Comparison of ENCODE assay signal across 9 mouse cellular contexts in the genomic region with DNA sequence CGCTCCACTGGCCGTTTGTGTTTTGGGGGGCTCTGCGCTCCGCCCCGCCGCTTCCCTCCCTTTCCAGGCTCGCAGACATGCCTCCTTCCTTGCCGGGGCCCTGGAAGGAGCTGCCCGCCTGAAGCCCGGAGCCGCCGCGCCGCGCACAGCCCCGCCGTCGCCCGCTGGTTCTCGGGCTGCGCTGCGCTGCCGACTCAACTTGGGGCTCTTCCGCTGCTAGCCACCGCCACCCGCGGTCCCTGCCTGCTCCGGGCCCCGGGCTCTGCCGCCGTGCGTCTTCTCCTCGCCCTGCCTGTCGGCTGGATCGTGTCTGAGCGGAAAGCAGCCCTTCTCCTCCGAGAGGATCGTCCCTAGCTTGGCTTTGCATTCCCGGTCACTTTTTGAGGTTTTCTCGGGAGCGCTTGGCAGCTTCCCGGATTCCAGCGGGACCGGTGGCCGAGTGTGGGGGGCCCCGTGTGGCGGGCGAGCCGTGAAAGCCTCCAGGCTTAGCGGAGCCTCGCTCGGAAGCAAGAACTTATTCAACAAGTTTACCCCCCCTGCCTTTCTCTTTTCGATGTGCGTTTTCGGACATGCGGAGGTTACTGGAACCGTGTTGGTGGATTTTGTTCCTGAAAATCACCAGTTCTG. TPM values are rescaled to one million over a fixed set of nuclear protein-coding genes. Genes with fewer than 3 reads are reported as not detected.
A peak's percentile ranks its signal among the peaks of the same experiment; 100 is the strongest.
DNase-seq lines count a peak whose midpoint lies in the region; ATAC-seq and TF ChIP-seq lines count a peak whose summit lies in the region.
"Had no signal": no experiment of that assay in that cellular context is flagged by ENCODE, and none has a peak within 500 bp of the region (broad histone marks: within the 10 kb centered on the region; RNA-seq: fewer than 3 reads in every experiment).

No protein-coding gene starts in this region.

- intact Hi-C loops in left cerebral cortex, postnatal 14 days (cut with DNase I): loop anchor here (5.0 to 10.0 kb wide), 4 partner anchors 259 to 589 kb away; no protein-coding TSS in a partner anchor

- peaks cover 10% of the 10 kb centered on the region for H3K9me3 ChIP-seq in ES-Bruce4 (replicated peaks; ENCODE audit: control insufficient read depth, insufficient read depth, low read length, poor library complexity, severe bottlenecking)
- no peaks in the 10 kb centered on the region for H3K9me3 ChIP-seq in embryonic facial prominence, embryonic 10.5 days
- H3K9me3 ChIP-seq in hindbrain, embryonic 15.5 days: no peaks in the 10 kb centered on the region

- peak overlapping the region; percentile 98 for H3K4me3 ChIP-seq in kidney, adult 2 months (ENCODE audit: insufficient read depth, low read depth, low read length)
- H3K4me3 ChIP-seq in ES-Bruce4 (ENCODE audit: low read depth, low read length): peak overlapping the region; percentile 92
- H3K4me3 ChIP-seq in embryonic facial prominence, embryonic 10.5 days: peak overlapping the region; percentile 79
- H3K4me3 ChIP-seq in hindbrain, embryonic 15.5 days: peak overlapping the region; percentile 66

- no peak for TF ChIP-seq CTCF in kidney, adult 2 months (conservative IDR thresholded peaks at IDR 0.05; ENCODE audit: insufficient read depth, insufficient read length, low read depth, low read length)
- no peak for TF ChIP-seq CTCF in ES-Bruce4 (IDR thresholded peaks at IDR 0.05; ENCODE audit: low read depth, low read length)

- H3K4me2 ChIP-seq in hindbrain, embryonic 15.5 days: peak overlapping the region; percentile 84

- TF ChIP-seq POLR2A in kidney, adult 2 months (IDR thresholded peaks at IDR 0.05; ENCODE audit: low read depth, low read length): no peak
- no peak for TF ChIP-seq POLR2A in ES-Bruce4 (IDR thresholded peaks at IDR 0.05; ENCODE audit: insufficient read depth, low read length)

- no peak for DNase-seq in kidney, adult 2 months
- no peak for DNase-seq in kidney, postnatal 4 days
- no peak for DNase-seq in embryonic facial prominence, embryonic 10.5 days (ENCODE audit: low spot score)
- no peak for DNase-seq in left cerebral cortex, postnatal 14 days (ENCODE audit: low spot score in 2 of 2)
- no peak for DNase-seq in embryo, embryonic 10 days (ENCODE audit: low spot score)

- 0 out of 2 replicates have a peak, but pooled peaks have one; percentile 0 for TF ChIP-seq EP300 in ES-Bruce4 (IDR thresholded peaks at IDR 0.05; ENCODE audit: insufficient read depth, low read depth, low read length)

- under 1% methylated on average over 57 of the region's 57 CpGs for WGBS in kidney, adult 2 months
- under 1% methylated on average over 57 of the region's 57 CpGs for WGBS in embryonic facial prominence, embryonic 10.5 days
- WGBS in hindbrain, embryonic 15.5 days: under 1% methylated on average over 57 of the region's 57 CpGs

- H3K36me3 ChIP-seq in kidney, adult 2 months (ENCODE audit: control insufficient read depth, insufficient read depth, low read length): no peaks in the 10 kb centered on the region
- H3K36me3 ChIP-seq in ES-Bruce4 (ENCODE audit: control insufficient read depth, insufficient read depth, low read length, poor library complexity, severe bottlenecking): no peaks in the 10 kb centered on the region
- H3K36me3 ChIP-seq in embryonic facial prominence, embryonic 10.5 days (replicated peaks): peaks cover 9% of the 10 kb centered on the region
- no peaks in the 10 kb centered on the region for H3K36me3 ChIP-seq in hindbrain, embryonic 15.5 days

- peak overlapping the region; percentile 91 for H3K27ac ChIP-seq in kidney, adult 2 months (ENCODE audit: insufficient read depth, low read depth, low read length)
- H3K27ac ChIP-seq in ES-Bruce4 (ENCODE audit: insufficient read depth, low read length): peak overlapping the region; percentile 75
- H3K27ac ChIP-seq in embryonic facial prominence, embryonic 10.5 days (replicated peaks): peak overlapping the region; percentile 94
- peak overlapping the region; percentile 95 for H3K27ac ChIP-seq in hindbrain, embryonic 15.5 days (replicated peaks)

- no peaks in the 10 kb centered on the region for H3K27me3 ChIP-seq in kidney, adult 2 months (replicated peaks; ENCODE audit: control insufficient read depth, insufficient read depth, low read length)
- no peaks in the 10 kb centered on the region for H3K27me3 ChIP-seq in ES-Bruce4 (ENCODE audit: control insufficient read depth, insufficient read depth, low read length, poor library complexity, severe bottlenecking)
- no peaks in the 10 kb centered on the region; the same call in 1 of the 2 replicates for H3K27me3 ChIP-seq in embryonic facial prominence, embryonic 10.5 days (replicated peaks; ENCODE audit: low read depth, poor library complexity, severe bottlenecking)
- no peaks in the 10 kb centered on the region for H3K27me3 ChIP-seq in hindbrain, embryonic 15.5 days

- ATAC-seq in hindbrain, embryonic 15.5 days (ENCODE audit: low FRiP score, low read depth): peak; percentile 57
- peak; percentile 49; the same call in 1 of the 2 replicates for ATAC-seq in megakaryocyte progenitor cell, adult 5-6 weeks (replicated peaks; ENCODE audit: poor library complexity)

- H3K4me1 ChIP-seq in kidney, adult 2 months (ENCODE audit: control insufficient read depth, insufficient read depth, low read length): peaks cover 4% of the 10 kb centered on the region; the same call in 1 of the 2 replicates
- H3K4me1 ChIP-seq in ES-Bruce4 (ENCODE audit: control insufficient read depth, insufficient read depth, low read length): peaks cover 1% of the 10 kb centered on the region
- H3K4me1 ChIP-seq in embryonic facial prominence, embryonic 10.5 days: peaks cover 32% of the 10 kb centered on the region
- H3K4me1 ChIP-seq in hindbrain, embryonic 15.5 days (replicated peaks): peaks cover 31% of the 10 kb centered on the region

- H3K9ac ChIP-seq in ES-Bruce4 (ENCODE audit: low read depth, poor library complexity, severe bottlenecking): peak overlapping the region; percentile 96
- peak overlapping the region; percentile 92 for H3K9ac ChIP-seq in hindbrain, embryonic 15.5 days

RNA-seq across cellular contexts. Expression of gene Ptprg, which starts 0.5 kb away (rescaled TPM):
- polyA plus RNA-seq in kidney, adult 2 months (2012; rRNA removed): 39.2 and 44.2 TPM in 2 replicates
- 26.4 and 27.4 TPM in 2 replicates for polyA plus RNA-seq in ES-Bruce4 (2011; ENCODE audit: insufficient read depth, insufficient read length, low read depth, missing spikeins)
- 36.3 and 40.7 TPM in 2 replicates for polyA plus RNA-seq in embryonic facial prominence, embryonic 10.5 days (2016; fragmentation: Nextera tagmentation; extraction: Ambion mirVana)
- polyA plus RNA-seq in hindbrain, embryonic 15.5 days (2015; fragmentation: Nextera tagmentation; extraction: Ambion mirVana): 46.8 and 48.1 TPM in 2 replicates
- not detected in 2 replicates for total RNA-seq in megakaryocyte progenitor cell, adult 5-6 weeks (2015)
- total RNA-seq in megakaryocyte progenitor cell, adult 5-6 weeks (2017): not detected in 2 replicates
- 100 to 1,000 TPM; 123 TPM for total RNA-seq in left cerebral cortex, postnatal 14 days (2021)
- total RNA-seq: hematopoietic stem cell, adult 5-6 weeks had no signal
